Mouse (Mus musculus) liver, adult 2 months (tissue): ENCODE results near the gene Plcb4.

ENCODE experiments used
- CTCF ChIP-seq: fragments of 200-500 bp; IDR thresholded peaks from 2 replicates; pipeline ENCODE4 v1.5.1; 2011; ENCODE audit warnings: low read depth, low read length, control low read depth
- POLR2A ChIP-seq: fragments of 200-500 bp; IDR thresholded peaks from 2 replicates; pipeline ENCODE4 v1.6.1; 2011; ENCODE audit warnings: low read length, control low read depth; ENCODE audit not compliant: insufficient read depth; ENCODE audit errors: extremely low read depth

- TF ChIP-seq POLR2A, result no peak
- TF ChIP-seq CTCF, result no peak
Measured at GRCm38 (mm10) chr2:135823690-135824089, 164.9 kb downstream of the Plcb4 start.
